Mouse (Mus musculus) neural tube, embryonic 10.5 days (tissue): ENCODE data around the gene Exoc6b.

Source experiments
- DNase-seq: peaks from one replicate; pipeline ENCODE4 v3.0.0-alpha.2; 2017; ENCODE audit warnings: low spot score; ENCODE audit errors: extremely low spot score

Exoc6b gene

GRCm38 (mm10) chr6:84976563-84976971 lies 92.7 kb downstream of the Exoc6b start:
- DNase-seq, result peak; percentile 29

GRCm38 (mm10) chr6:84968531-84968930 lies 100.8 kb downstream of the Exoc6b start:
- DNase-seq, result no peak

GRCm38 (mm10) chr6:84964729-84965415 lies 104.4 kb downstream of the Exoc6b start:
- no peak for DNase-seq

GRCm38 (mm10) chr6:84963044-84963443 lies 106.3 kb downstream of the Exoc6b start:
- DNase-seq, result no peak

- no peak for DNase-seq
Observed at GRCm38 (mm10) chr6:84961763-84962162, 107.5 kb downstream of the Exoc6b start.

GRCm38 (mm10) chr6:84959520-84959919 lies 109.8 kb downstream of the Exoc6b start:
- no peak for DNase-seq

GRCm38 (mm10) chr6:84951621-84952020 lies 117.7 kb downstream of the Exoc6b start:
- DNase-seq, result no peak

- no peak for DNase-seq
Observed at GRCm38 (mm10) chr6:84946569-84946968, 122.7 kb downstream of the Exoc6b start.

- DNase-seq, result no peak
Observed at GRCm38 (mm10) chr6:84946106-84946505, 123.2 kb downstream of the Exoc6b start.

GRCm38 (mm10) chr6:84932953-84933921 lies 136.1 kb downstream of the Exoc6b start:
- no peak for DNase-seq

GRCm38 (mm10) chr6:84931051-84931450 lies 138.3 kb downstream of the Exoc6b start:
- no peak for DNase-seq

GRCm38 (mm10) chr6:84926066-84926465 lies 143.2 kb downstream of the Exoc6b start:
- DNase-seq, result no peak

- no peak for DNase-seq
Observed at GRCm38 (mm10) chr6:84923760-84924221, 145.5 kb downstream of the Exoc6b start.

- peak; percentile 47 for DNase-seq
Observed at GRCm38 (mm10) chr6:84916291-84916690, 153.0 kb downstream of the Exoc6b start.

- no peak for DNase-seq
Observed at GRCm38 (mm10) chr6:84912434-84912833, 156.9 kb downstream of the Exoc6b start.

GRCm38 (mm10) chr6:84899002-84899774 lies 170.1 kb downstream of the Exoc6b start:
- no peak for DNase-seq

GRCm38 (mm10) chr6:84893773-84894095 lies 175.6 kb downstream of the Exoc6b start:
- no peak for DNase-seq

- no peak for DNase-seq
Observed at GRCm38 (mm10) chr6:84892926-84893772, 176.2 kb downstream of the Exoc6b start.

GRCm38 (mm10) chr6:84886551-84886950 lies 182.8 kb downstream of the Exoc6b start:
- no peak for DNase-seq

- no peak for DNase-seq
Observed at GRCm38 (mm10) chr6:84885080-84885479, 184.2 kb downstream of the Exoc6b start.

- no peak for DNase-seq
Observed at GRCm38 (mm10) chr6:84883720-84884119, 185.6 kb downstream of the Exoc6b start.
